Comparison of ENCODE assay signal across 8 mouse cellular contexts in genomic region chr4:136171455-136171854, GRCm38 (mm10). TPM values are rescaled to one million over a fixed set of nuclear protein-coding genes. Genes with fewer than 3 reads are reported as not detected.
DNase-seq lines count a peak whose midpoint lies in the region; ATAC-seq and TF ChIP-seq lines count a peak whose summit lies in the region.

No protein-coding gene starts in this region.

- peak; percentile 20 for DNase-seq in kidney, postnatal 0 days (ENCODE audit: low spot score)
- no peak for DNase-seq in kidney, postnatal 4 days
- no peak for DNase-seq in intestine, embryonic 14.5 days (ENCODE audit: low spot score)
- no peak for DNase-seq in ovary, postnatal 14 days (ENCODE audit: low spot score)
- no peak for DNase-seq in left cerebral cortex, postnatal 4 days
- no peak for DNase-seq in cerebellum, postnatal 36 days

- peak overlapping the region; percentile 96 for H3K4me2 ChIP-seq in kidney, postnatal 0 days (ENCODE audit: low read length)
- H3K4me2 ChIP-seq in embryonic facial prominence, embryonic 12.5 days (replicated peaks): peak overlapping the region; percentile 99
- peak overlapping the region; percentile 100 for H3K4me2 ChIP-seq in intestine, embryonic 14.5 days (ENCODE audit: low read length)
- peak overlapping the region; percentile 100 for H3K4me2 ChIP-seq in neural tube, embryonic 12.5 days (replicated peaks)

- H3K27ac ChIP-seq in kidney, postnatal 0 days: no peak overlapping the region
- no peak overlapping the region for H3K27ac ChIP-seq in embryonic facial prominence, embryonic 12.5 days
- no peak overlapping the region for H3K27ac ChIP-seq in intestine, embryonic 14.5 days (ENCODE audit: low read depth)
- no peak overlapping the region for H3K27ac ChIP-seq in neural tube, embryonic 12.5 days

- H3K9me3 ChIP-seq in kidney, postnatal 0 days (replicated peaks; ENCODE audit: low read length): no peaks in the 10 kb centered on the region
- H3K9me3 ChIP-seq in embryonic facial prominence, embryonic 12.5 days: no peaks in the 10 kb centered on the region
- H3K9me3 ChIP-seq in intestine, embryonic 14.5 days (ENCODE audit: control insufficient read depth, low read length): no peaks in the 10 kb centered on the region
- H3K9me3 ChIP-seq in neural tube, embryonic 12.5 days: no peaks in the 10 kb centered on the region

- no peaks in the 10 kb centered on the region for H3K36me3 ChIP-seq in kidney, postnatal 0 days (ENCODE audit: insufficient read depth, low read length)
- H3K36me3 ChIP-seq in embryonic facial prominence, embryonic 12.5 days: no peaks in the 10 kb centered on the region
- H3K36me3 ChIP-seq in intestine, embryonic 14.5 days (ENCODE audit: control insufficient read depth, insufficient read depth, low read length): no peaks in the 10 kb centered on the region
- no peaks in the 10 kb centered on the region for H3K36me3 ChIP-seq in neural tube, embryonic 12.5 days

- no peak for TF ChIP-seq CTCF in kidney, postnatal 0 days (IDR thresholded peaks at IDR 0.05; ENCODE audit: low read depth)

- H3K9ac ChIP-seq in kidney, postnatal 0 days (ENCODE audit: low read depth, low read length): peak overlapping the region; percentile 15; the same call in 1 of the 2 replicates
- H3K9ac ChIP-seq in embryonic facial prominence, embryonic 12.5 days: peak overlapping the region; percentile 57
- H3K9ac ChIP-seq in intestine, embryonic 14.5 days (ENCODE audit: low read length): peak overlapping the region; percentile 46; the same call in 1 of the 2 replicates
- peak overlapping the region; percentile 61; the same call in 1 of the 2 replicates for H3K9ac ChIP-seq in neural tube, embryonic 12.5 days

- WGBS in kidney, postnatal 0 days: 20% methylated on average over 12 of the region's 12 CpGs
- 23% methylated on average over 12 of the region's 12 CpGs for WGBS in embryonic facial prominence, embryonic 12.5 days
- WGBS in intestine, embryonic 14.5 days: 25% methylated on average over 12 of the region's 12 CpGs
- 13% methylated on average over 12 of the region's 12 CpGs for WGBS in neural tube, embryonic 12.5 days

- peak overlapping the region; percentile 71 for H3K4me3 ChIP-seq in kidney, postnatal 0 days (replicated peaks; ENCODE audit: low read depth, low read length)
- peak overlapping the region; percentile 58 for H3K4me3 ChIP-seq in embryonic facial prominence, embryonic 12.5 days
- H3K4me3 ChIP-seq in intestine, embryonic 14.5 days (ENCODE audit: low read depth, low read length): peak overlapping the region; percentile 74
- H3K4me3 ChIP-seq in neural tube, embryonic 12.5 days: peak overlapping the region; percentile 44

- ATAC-seq in kidney, postnatal 0 days (replicated peaks; ENCODE audit: low FRiP score, low read depth): no peak
- ATAC-seq in embryonic facial prominence, embryonic 12.5 days (ENCODE audit: insufficient number of reproducible peaks, insufficient read depth, low FRiP score, low TSS enrichment): no peak
- no peak for ATAC-seq in intestine, embryonic 14.5 days (replicated peaks; ENCODE audit: low FRiP score, low TSS enrichment, low read depth)
- no peak for ATAC-seq in neural tube, embryonic 12.5 days (ENCODE audit: low FRiP score, low read depth)

- intact Hi-C loops in left cerebral cortex, postnatal 4 days (cut with DNase I): no loop called here

- peaks cover 12% of the 10 kb centered on the region; the same call in 1 of the 2 replicates for H3K4me1 ChIP-seq in kidney, postnatal 0 days (replicated peaks; ENCODE audit: insufficient read depth, low read length)
- peaks cover 33% of the 10 kb centered on the region for H3K4me1 ChIP-seq in embryonic facial prominence, embryonic 12.5 days
- H3K4me1 ChIP-seq in intestine, embryonic 14.5 days (replicated peaks; ENCODE audit: control insufficient read depth, insufficient read depth, low read length): peaks cover 31% of the 10 kb centered on the region
- peaks cover 35% of the 10 kb centered on the region for H3K4me1 ChIP-seq in neural tube, embryonic 12.5 days

- H3K27me3 ChIP-seq in kidney, postnatal 0 days (ENCODE audit: insufficient read depth, low read length): no peaks in the 10 kb centered on the region
- H3K27me3 ChIP-seq in embryonic facial prominence, embryonic 12.5 days: no peaks in the 10 kb centered on the region
- no peaks in the 10 kb centered on the region for H3K27me3 ChIP-seq in intestine, embryonic 14.5 days (replicated peaks; ENCODE audit: control insufficient read depth, insufficient read depth, low read length)
- H3K27me3 ChIP-seq in neural tube, embryonic 12.5 days (replicated peaks): no peaks in the 10 kb centered on the region; the same call in 1 of the 2 replicates

RNA-seq across cellular contexts. Expression of gene E2f2, which starts 0.7 kb away (rescaled TPM):
- polyA plus RNA-seq in kidney, postnatal 0 days (2015; fragmentation: Nextera tagmentation; extraction: Ambion mirVana): 3.2 and 3.8 TPM in 2 replicates
- 8.3 and 8.7 TPM in 2 replicates for polyA plus RNA-seq in embryonic facial prominence, embryonic 12.5 days (2016; fragmentation: Nextera tagmentation; extraction: Ambion mirVana)
- 4.1 and 5.0 TPM in 2 replicates for polyA plus RNA-seq in intestine, embryonic 14.5 days (2014; fragmentation: Nextera tagmentation; extraction: Ambion mirVana)
- polyA plus RNA-seq in neural tube, embryonic 12.5 days (2016; fragmentation: Nextera tagmentation; extraction: Ambion mirVana): 9.5 and 10.4 TPM in 2 replicates
- 1 to 10 TPM; 1.4 to 1.5 TPM for total RNA-seq in left cerebral cortex, postnatal 4 days (2021)

RNA-seq across cellular contexts. Expression of gene Id3, which starts 28.2 kb away (rescaled TPM):
- polyA plus RNA-seq in kidney, postnatal 0 days (2015; fragmentation: Nextera tagmentation; extraction: Ambion mirVana): 764 and 829 TPM in 2 replicates
- 612 and 623 TPM in 2 replicates for polyA plus RNA-seq in embryonic facial prominence, embryonic 12.5 days (2016; fragmentation: Nextera tagmentation; extraction: Ambion mirVana)
- polyA plus RNA-seq in intestine, embryonic 14.5 days (2014; fragmentation: Nextera tagmentation; extraction: Ambion mirVana): 325 and 351 TPM in 2 replicates
- 325 and 330 TPM in 2 replicates for polyA plus RNA-seq in neural tube, embryonic 12.5 days (2016; fragmentation: Nextera tagmentation; extraction: Ambion mirVana)
- 10 to 100 TPM; 50.9 to 52.7 TPM for total RNA-seq in left cerebral cortex, postnatal 4 days (2021)

RNA-seq across cellular contexts. Expression of gene Asap3, which starts 34.7 kb away (rescaled TPM):
- 2.7 and 3.0 TPM in 2 replicates for polyA plus RNA-seq in kidney, postnatal 0 days (2015; fragmentation: Nextera tagmentation; extraction: Ambion mirVana)
- polyA plus RNA-seq in embryonic facial prominence, embryonic 12.5 days (2016; fragmentation: Nextera tagmentation; extraction: Ambion mirVana): 13.1 and 13.3 TPM in 2 replicates
- 4.6 and 4.9 TPM in 2 replicates for polyA plus RNA-seq in intestine, embryonic 14.5 days (2014; fragmentation: Nextera tagmentation; extraction: Ambion mirVana)
- 10.4 and 11.4 TPM in 2 replicates for polyA plus RNA-seq in neural tube, embryonic 12.5 days (2016; fragmentation: Nextera tagmentation; extraction: Ambion mirVana)
- total RNA-seq in left cerebral cortex, postnatal 4 days (2021): 1 to 10 TPM; 4.2 to 4.9 TPM
